Mouse (Mus musculus): Measurements from ENCODE around the gene Ercc6. TPM values are rescaled to one million over a fixed set of nuclear protein-coding genes. Genes with fewer than 3 reads are reported as not detected.

Ercc6 gene
- total and polyA plus RNA-seq, 2 experiments from 2014 or later = 9.9 to 16.8 TPM

DNA sequence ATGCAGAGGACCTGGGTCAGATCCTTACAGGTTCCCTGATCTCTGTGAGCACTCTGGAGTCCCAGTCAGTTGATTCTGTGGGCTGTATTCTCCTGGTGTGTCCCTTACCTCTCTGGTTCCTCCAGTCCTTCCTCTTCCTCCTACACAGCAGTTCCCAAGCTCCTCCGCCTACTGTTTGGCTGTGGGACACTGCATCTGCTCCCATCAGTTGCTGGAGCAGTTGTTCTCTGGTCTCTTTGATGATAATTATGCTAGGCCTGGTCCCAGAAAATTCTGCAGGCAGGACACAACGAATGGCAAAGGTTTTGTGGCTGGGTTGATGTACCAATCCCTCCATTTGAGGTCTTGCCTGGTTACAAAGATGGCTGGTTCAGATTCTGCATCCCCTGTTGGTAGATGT is 12.0 kb upstream of the Ercc6 start:
- TF ChIP-seq CTCF (IDR thresholded peaks at IDR 0.05) = no peak
- Histone ChIP-seq H3K27me3 (ENCODE audit: insufficient read depth, low read length) (no peaks in the 10 kb centered on the region), H3K9ac (replicated peaks; ENCODE audit: low read length, poor library complexity, severe bottlenecking) (no peak overlapping the region), H3K36me3 (ENCODE audit: insufficient read depth, low read length) (no peaks in the 10 kb centered on the region), H3K4me3 (ENCODE audit: low read depth, low read length) (no peak overlapping the region), H3K4me1 (ENCODE audit: insufficient read depth, low read length) (no peaks in the 10 kb centered on the region), H3K27ac (ENCODE audit: low read depth, low read length) (no peak overlapping the region), H3K9me3 (ENCODE audit: low read length) (no peaks in the 10 kb centered on the region), H3K4me2 (ENCODE audit: low read depth, low read length, poor library complexity, severe bottlenecking) (no peak overlapping the region)
- WGBS = 74% methylated on average over 2 of the region's 2 CpGs
- no peak for DNase-seq (ENCODE audit: low spot score)
- ATAC-seq (ENCODE audit: low FRiP score) = no peak

- H3K9ac ChIP-seq (replicated peaks; ENCODE audit: low read length, poor library complexity, severe bottlenecking) = no peak overlapping the region
- no peak overlapping the region for H3K4me2 ChIP-seq (ENCODE audit: low read depth, low read length, poor library complexity, severe bottlenecking)
- no peak overlapping the region for H3K27ac ChIP-seq (ENCODE audit: low read depth, low read length)
- H3K4me1 ChIP-seq (ENCODE audit: insufficient read depth, low read length) = no peaks in the 10 kb centered on the region
- WGBS = 71% methylated on average over 9 of the region's 9 CpGs
- DNase-seq (ENCODE audit: low spot score) (no peak), ATAC-seq (ENCODE audit: low FRiP score) (no peak)
- H3K36me3 ChIP-seq (ENCODE audit: insufficient read depth, low read length) = no peaks in the 10 kb centered on the region
- H3K9me3 ChIP-seq (ENCODE audit: low read length) = no peaks in the 10 kb centered on the region
- no peaks in the 10 kb centered on the region for H3K27me3 ChIP-seq (ENCODE audit: insufficient read depth, low read length)
- no peak overlapping the region for H3K4me3 ChIP-seq (ENCODE audit: low read depth, low read length)
- TF ChIP-seq CTCF (IDR thresholded peaks at IDR 0.05) = no peak
These were observed 10.3 kb upstream of the Ercc6 start for GRCm38 (mm10) chr14:32502764-32503688.

DNA sequence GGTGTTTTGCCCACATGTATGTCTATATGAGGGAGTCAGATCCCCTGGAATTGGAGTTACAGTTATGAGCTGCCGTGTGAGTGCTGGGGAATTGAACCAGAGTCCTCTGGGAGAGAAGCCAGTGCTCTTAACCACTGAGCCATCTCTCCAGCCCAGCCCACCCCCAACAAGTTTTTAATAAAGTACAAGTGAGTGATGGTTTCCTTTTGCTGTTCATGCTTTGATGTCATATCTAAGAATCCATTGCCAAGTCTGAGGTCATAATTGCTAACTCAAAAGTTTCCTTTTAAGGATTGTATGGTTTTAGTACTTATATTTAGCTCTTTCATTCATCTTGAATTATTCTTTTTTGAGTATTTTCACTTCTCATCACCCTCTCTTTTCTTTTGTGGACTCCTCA is 9.4 kb upstream of the Ercc6 start:
- no peak for ATAC-seq (ENCODE audit: low FRiP score)
- no peak overlapping the region for H3K9ac ChIP-seq (replicated peaks; ENCODE audit: low read length, poor library complexity, severe bottlenecking)
- no peak overlapping the region for H3K4me3 ChIP-seq (ENCODE audit: low read depth, low read length)
- no peaks in the 10 kb centered on the region for H3K9me3 ChIP-seq (ENCODE audit: low read length)
- H3K27me3 ChIP-seq (ENCODE audit: insufficient read depth, low read length) = no peaks in the 10 kb centered on the region
- WGBS = 100% methylated on average over 1 of the region's 1 CpGs
- DNase-seq (ENCODE audit: low spot score) = no peak
- H3K4me2 ChIP-seq (ENCODE audit: low read depth, low read length, poor library complexity, severe bottlenecking) = no peak overlapping the region
- no peaks in the 10 kb centered on the region for H3K36me3 ChIP-seq (ENCODE audit: insufficient read depth, low read length)
- H3K27ac ChIP-seq (ENCODE audit: low read depth, low read length) = no peak overlapping the region
- TF ChIP-seq CTCF (IDR thresholded peaks at IDR 0.05) = no peak
- H3K4me1 ChIP-seq (ENCODE audit: insufficient read depth, low read length) = no peaks in the 10 kb centered on the region

DNA sequence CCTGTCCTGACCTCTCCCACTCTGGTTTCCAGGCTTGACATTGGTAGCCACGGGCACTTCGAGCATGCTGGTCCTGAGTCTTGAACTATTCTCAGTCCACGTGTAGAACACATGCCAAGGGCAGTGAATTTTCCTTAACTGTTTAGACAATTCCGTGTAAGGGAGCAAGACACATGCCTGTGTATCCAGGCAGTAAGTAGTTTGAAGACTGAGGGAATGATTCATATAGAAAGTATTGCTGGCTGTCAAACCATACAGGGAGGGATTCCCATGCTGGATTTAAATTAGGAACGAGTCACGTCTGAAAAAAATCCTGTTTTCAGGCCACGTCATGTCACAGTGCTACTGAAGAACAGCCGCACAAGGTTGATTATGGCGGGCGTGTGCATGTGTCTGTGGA is 7.0 kb upstream of the Ercc6 start:
- Histone ChIP-seq H3K4me2 (ENCODE audit: low read depth, low read length, poor library complexity, severe bottlenecking) (no peak overlapping the region), H3K27ac (ENCODE audit: low read depth, low read length) (no peak overlapping the region), H3K36me3 (ENCODE audit: insufficient read depth, low read length) (no peaks in the 10 kb centered on the region), H3K9ac (replicated peaks; ENCODE audit: low read length, poor library complexity, severe bottlenecking) (no peak overlapping the region), H3K9me3 (ENCODE audit: low read length) (no peaks in the 10 kb centered on the region), H3K27me3 (ENCODE audit: insufficient read depth, low read length) (no peaks in the 10 kb centered on the region), H3K4me1 (ENCODE audit: insufficient read depth, low read length) (no peaks in the 10 kb centered on the region), H3K4me3 (ENCODE audit: low read depth, low read length) (no peak overlapping the region)
- 86% methylated on average over 10 of the region's 10 CpGs for WGBS
- no peak for TF ChIP-seq CTCF (IDR thresholded peaks at IDR 0.05)
- DNase-seq (ENCODE audit: low spot score) (no peak), ATAC-seq (ENCODE audit: low FRiP score) (no peak)

DNA sequence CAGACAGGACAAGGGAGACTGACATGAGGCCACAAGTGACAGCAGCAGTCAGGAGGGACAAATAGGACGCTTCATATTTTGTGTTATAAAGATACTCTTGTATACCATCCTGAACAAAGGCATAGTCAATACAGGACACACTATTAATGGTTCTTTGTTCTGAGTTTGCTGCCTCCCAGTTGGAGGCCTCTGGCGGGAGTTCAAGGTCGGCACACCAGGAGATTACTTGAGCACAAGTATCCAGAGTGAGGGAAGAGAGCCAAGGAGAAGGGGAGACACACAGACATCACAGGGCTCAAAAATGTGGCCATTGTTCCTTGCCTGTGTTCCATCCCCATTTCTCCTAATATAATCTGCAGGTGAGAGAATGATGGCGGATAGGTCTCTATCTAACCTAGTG is 6.1 kb upstream of the Ercc6 start:
- no peak for TF ChIP-seq CTCF (IDR thresholded peaks at IDR 0.05)
- Histone ChIP-seq H3K4me3 (ENCODE audit: low read depth, low read length) (no peak overlapping the region), H3K4me1 (ENCODE audit: insufficient read depth, low read length) (no peaks in the 10 kb centered on the region), H3K27me3 (ENCODE audit: insufficient read depth, low read length) (no peaks in the 10 kb centered on the region), H3K4me2 (ENCODE audit: low read depth, low read length, poor library complexity, severe bottlenecking) (no peak overlapping the region), H3K9ac (replicated peaks; ENCODE audit: low read length, poor library complexity, severe bottlenecking) (no peak overlapping the region), H3K27ac (ENCODE audit: low read depth, low read length) (no peak overlapping the region), H3K9me3 (ENCODE audit: low read length) (no peaks in the 10 kb centered on the region), H3K36me3 (ENCODE audit: insufficient read depth, low read length) (no peaks in the 10 kb centered on the region)
- ATAC-seq (ENCODE audit: low FRiP score) (no peak), DNase-seq (ENCODE audit: low spot score) (no peak)
- 87% methylated on average over 4 of the region's 4 CpGs for WGBS

DNA sequence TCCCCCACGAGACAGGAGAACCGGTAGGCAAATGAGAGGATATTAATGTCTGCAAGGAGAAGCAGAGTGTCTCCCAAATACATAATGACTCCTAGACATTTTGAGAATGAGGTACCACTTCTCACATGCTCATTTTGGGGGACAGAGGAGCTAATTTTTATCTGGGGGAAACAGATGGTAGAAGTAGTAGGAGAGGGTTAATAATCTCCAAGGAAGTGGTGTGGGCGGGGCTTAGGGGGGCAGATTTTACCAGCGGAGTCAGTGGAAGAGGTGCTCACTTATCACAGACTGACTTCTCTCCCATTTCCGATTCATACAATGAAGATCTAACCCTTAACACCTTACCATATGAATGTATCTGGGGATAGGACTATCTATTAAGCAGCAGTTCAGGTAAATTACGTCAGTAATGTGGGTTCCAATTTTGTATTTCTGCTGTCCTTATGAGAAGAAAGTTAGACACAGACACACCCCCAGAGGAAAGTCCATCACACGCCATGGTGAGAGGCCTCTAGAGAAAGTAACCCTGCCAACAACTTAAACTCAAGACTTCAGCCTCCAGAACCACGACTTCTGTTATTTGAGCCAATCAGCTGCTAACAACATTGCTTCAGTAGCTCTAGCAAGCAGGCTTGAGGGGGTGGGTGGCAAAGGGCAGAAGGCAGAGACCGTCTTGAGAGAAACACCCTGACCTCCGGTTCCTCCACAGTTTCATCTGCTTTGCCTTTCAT is 5.1 kb upstream of the Ercc6 start:
- no peaks in the 10 kb centered on the region for H3K36me3 ChIP-seq (ENCODE audit: insufficient read depth, low read length)
- ATAC-seq (ENCODE audit: low FRiP score) = no peak
- no peak for DNase-seq (ENCODE audit: low spot score)
- TF ChIP-seq CTCF (IDR thresholded peaks at IDR 0.05) = no peak
- H3K27me3 ChIP-seq (ENCODE audit: insufficient read depth, low read length) = no peaks in the 10 kb centered on the region
- H3K9me3 ChIP-seq (ENCODE audit: low read length) = no peaks in the 10 kb centered on the region
- no peak overlapping the region for H3K27ac ChIP-seq (ENCODE audit: low read depth, low read length)
- no peaks in the 10 kb centered on the region for H3K4me1 ChIP-seq (ENCODE audit: insufficient read depth, low read length)
- no peak overlapping the region for H3K9ac ChIP-seq (replicated peaks; ENCODE audit: low read length, poor library complexity, severe bottlenecking)
- 73% methylated on average over 10 of the region's 10 CpGs for WGBS
- H3K4me3 ChIP-seq (ENCODE audit: low read depth, low read length) = no peak overlapping the region
- no peak overlapping the region for H3K4me2 ChIP-seq (ENCODE audit: low read depth, low read length, poor library complexity, severe bottlenecking)

Measured in midbrain, postnatal 0 days (tissue).